Mouse (Mus musculus) thymus, postnatal 25 days (tissue): ENCODE data around the gene Ciart.
"Not testable (repeated sequence)": the region's sequence is repeated elsewhere in the genome, so short reads cannot be mapped to it uniquely, and the experiment has no call there.

Experiments
- DNase-seq: peaks from one replicate; pipeline ENCODE4 v3.0.0; 2022

Ciart gene

DNA sequence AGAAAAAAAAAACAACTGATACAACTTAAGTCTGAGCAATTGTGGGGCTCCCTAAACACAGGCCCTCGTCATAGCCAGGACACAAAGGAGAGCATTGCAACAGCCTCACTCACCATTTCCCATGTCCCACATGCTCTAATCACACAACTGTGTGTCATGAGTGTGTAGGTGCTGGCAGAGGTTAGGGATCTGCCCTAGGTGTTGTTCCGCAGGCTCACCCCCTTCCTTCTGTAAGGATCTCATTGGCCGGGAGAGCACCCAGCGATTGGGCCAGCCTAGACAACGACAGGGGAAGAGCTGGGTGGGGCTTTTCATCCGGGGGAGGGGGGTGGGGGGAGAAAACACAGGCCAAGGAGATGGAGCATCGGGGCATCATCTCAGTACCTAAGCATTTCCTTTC, 18.5 kb downstream of the Ciart start:
- DNase-seq, result no peak

DNA sequence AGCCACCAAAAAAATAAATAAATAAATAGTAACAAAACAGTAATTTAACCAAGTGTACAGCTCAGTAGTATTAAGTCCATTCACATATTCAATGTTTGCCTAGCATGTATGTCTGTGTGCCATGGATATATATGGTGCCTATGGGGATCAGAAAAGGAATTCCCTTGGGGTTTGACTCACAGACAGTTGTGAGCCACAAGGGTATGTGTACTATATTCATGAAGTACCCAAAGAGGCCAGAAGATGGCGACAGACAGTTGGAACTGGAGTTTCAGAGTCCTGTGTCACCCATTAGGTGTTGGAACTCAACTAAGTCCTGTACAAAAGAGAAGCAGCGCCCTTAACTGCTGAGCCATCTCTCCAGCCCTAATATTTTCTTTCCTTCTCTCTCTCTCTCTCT, 20.3 kb downstream of the Ciart start:
- peak; percentile 76 for DNase-seq

GRCm38 (mm10) chr3:95861216-95861615, 20.8 kb downstream of the Ciart start:
- DNase-seq, result peak; percentile 35

DNA sequence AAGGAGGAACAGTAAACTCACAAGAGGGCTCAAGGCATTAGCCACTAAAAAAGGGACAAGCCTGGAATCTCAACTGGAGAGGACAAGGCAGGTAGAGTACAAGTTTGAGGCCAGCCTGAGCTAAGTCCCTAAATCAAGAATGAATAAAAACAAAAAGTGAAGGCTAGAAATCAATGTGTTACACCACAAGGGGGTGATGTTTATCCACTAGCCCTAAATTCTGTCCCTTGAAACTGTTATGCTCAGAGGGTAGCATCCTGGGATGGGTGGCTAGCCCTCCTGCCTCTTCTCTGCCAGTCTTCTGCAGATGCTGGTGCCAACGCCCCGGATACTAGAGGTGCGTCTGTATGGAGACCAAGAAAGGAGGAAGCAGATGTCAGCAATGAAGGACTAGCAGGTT, 21.7 kb downstream of the Ciart start:
- DNase-seq, result no peak

DNA sequence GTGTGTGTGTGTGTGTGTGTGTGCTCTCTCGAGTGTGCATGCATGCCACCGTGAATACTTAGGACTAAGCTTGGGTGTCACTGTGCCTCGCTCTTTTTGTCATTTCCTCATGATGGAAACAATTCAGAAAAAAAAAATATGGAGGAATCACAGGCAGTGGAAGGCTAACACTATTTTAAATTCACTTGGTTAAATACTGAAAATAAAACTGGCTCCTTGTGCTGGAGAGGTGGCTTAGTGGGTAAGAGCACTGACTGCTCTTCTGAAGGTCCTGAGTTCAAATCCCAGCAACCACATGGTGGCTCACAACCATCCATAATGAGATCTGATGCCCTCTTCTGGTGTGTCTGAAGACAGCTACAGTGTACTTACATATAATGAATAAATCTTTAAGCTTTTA, 23.8 kb downstream of the Ciart start:
- not testable (repeated sequence) for DNase-seq

DNA sequence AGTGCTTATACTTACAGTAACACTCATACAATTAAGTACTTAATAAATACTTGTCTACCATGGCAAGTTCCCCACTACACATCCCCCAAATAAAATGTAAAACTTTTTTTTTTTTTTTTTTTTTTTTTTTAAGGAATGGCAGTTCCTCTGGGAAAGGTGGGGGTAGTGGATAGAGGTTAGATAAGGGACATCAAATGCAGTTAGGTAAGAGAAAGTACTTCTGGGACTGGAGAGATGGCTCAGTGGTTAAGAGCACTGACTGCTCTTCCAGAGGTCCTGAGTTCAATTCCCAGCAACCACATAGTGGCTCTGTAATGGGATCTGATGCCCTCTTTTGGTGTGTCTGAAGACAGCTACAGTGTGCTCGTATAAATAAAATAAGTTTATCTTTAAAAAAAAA, 25.0 kb downstream of the Ciart start:
- DNase-seq, result not testable (repeated sequence)

GRCm38 (mm10) chr3:95856115-95856514, 25.9 kb downstream of the Ciart start:
- DNase-seq, result no peak

DNA sequence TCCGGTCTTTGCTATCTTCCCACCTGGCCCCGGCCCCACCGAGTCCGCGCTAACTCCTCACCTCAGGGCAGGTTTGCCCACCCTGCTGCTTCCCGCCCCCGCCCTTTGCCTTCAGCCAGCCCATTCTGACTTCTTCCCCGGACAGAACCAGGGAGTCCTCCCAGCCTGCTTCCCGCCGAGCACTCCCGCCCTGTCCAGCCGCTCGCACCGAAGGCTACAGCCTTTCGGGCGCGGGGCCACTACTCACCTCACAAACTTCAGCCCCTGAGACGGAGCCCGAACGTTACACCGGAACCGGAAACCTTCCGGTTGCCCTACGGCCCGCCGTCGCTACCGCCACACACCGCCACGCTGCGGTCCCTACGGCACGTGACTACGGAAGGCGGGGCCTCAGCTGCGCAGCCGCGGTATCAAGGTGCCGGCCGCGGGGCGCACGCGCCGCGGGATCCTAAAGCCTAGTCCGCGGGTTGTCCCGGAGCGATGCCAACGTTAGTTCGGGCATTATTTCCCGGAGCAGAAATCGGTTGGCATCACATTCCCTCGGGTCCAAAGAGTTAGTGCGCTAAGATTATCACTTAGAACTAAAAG, 26.5 kb downstream of the Ciart start, which contains the start of gene Prpf3:
Prpf3 (minus strand) TSS at position 384 of the 588 bp plus-strand sequence.
- DNase-seq, result peak; percentile 94

- no peak for DNase-seq
Measured at GRCm38 (mm10) chr3:95851317-95851716, 30.7 kb downstream of the Ciart start.

DNA sequence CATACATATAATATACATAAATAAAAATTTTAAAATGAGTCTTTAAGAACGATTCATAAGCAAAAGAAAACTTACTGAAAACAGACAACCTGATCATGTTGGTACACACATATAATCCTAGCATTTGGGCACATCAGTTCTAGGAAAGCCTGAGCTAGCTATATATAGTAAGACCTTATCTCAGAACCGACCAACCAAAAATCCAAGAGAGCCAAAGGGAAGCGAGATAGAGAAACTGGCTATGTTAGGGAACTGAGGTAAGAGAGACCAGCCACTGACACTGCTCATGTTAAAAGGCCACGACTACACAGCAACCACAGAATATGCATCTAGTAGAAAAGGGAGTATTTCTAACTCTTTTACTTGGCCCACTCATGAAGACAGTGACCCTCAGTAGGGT, 31.4 kb downstream of the Ciart start:
- DNase-seq, result no peak

- DNase-seq, result peak; percentile 14
Measured at GRCm38 (mm10) chr3:95842503-95843214, 39.4 kb downstream of the Ciart start.

DNA sequence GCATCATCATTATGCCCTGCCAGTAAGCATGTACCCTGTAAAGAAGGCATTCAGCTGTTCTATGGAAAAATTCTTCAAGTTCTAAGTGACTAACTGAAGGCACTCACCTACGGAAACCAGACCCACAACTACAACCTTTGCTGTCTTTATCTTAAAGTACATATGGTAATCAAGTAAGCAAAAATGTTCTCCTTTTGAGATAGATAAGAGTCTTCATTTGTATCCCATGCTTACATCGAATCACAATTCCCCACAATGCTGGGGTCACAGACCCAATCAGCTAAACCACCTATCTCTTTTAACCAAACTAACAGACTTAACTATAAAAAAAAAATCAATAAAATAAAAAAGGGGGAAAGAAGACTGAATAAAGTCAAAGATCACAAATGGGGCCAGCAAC, 42.8 kb downstream of the Ciart start:
- no peak for DNase-seq

GRCm38 (mm10) chr3:95829053-95829452, 53.0 kb downstream of the Ciart start:
- no peak for DNase-seq
